ENCODE assay signal across 8 mouse cellular contexts in genomic region chr5:112182775-112183174, GRCm38 (mm10).
A peak's percentile ranks its signal among the peaks of the same experiment; 100 is the strongest.
DNase-seq lines count a peak whose midpoint lies in the region; ATAC-seq and TF ChIP-seq lines count a peak whose summit lies in the region.

No protein-coding gene starts in this region.

- ATAC-seq in liver, embryonic 14.5 days (ENCODE audit: insufficient read depth), result no peak

- 49% methylated on average over 8 of the region's 8 CpGs for WGBS in heart, adult 2 months
- 31% methylated on average over 8 of the region's 8 CpGs for WGBS in liver, embryonic 14.5 days (ENCODE audit: insufficient replicate concordance)

- TF ChIP-seq EP300 in heart, adult 2 months (IDR thresholded peaks at IDR 0.05; ENCODE audit: insufficient read depth, low read depth, low read length), result no peak
- no peak for TF ChIP-seq EP300 in liver, embryonic 14.5 days (IDR thresholded peaks at IDR 0.05; ENCODE audit: low read depth)

- no peaks in the 10 kb centered on the region for H3K36me3 ChIP-seq in heart, adult 2 months (ENCODE audit: control insufficient read depth, insufficient read depth, low read length)
- no peaks in the 10 kb centered on the region for H3K36me3 ChIP-seq in liver, embryonic 14.5 days (replicated peaks; ENCODE audit: control insufficient read depth, insufficient read depth, low read depth)

- peaks cover 1% of the 10 kb centered on the region; the same call in 1 of the 2 replicates for H3K27me3 ChIP-seq in heart, adult 2 months (ENCODE audit: control insufficient read depth, insufficient read depth, low read length)
- H3K27me3 ChIP-seq in liver, embryonic 14.5 days (ENCODE audit: control insufficient read depth, insufficient read depth, low read length), result no peaks in the 10 kb centered on the region; the same call in 1 of the 2 replicates

- no peaks in the 10 kb centered on the region for H3K9me3 ChIP-seq in liver, embryonic 14.5 days (ENCODE audit: control insufficient read depth, low read length)

- H3K4me3 ChIP-seq in heart, adult 2 months, result no peak overlapping the region
- H3K4me3 ChIP-seq in liver, embryonic 14.5 days (ENCODE audit: insufficient read depth in 1 of 2, low read depth in 2 of 2, low read length in 2 of 2), result no peak overlapping the region

- no peak for DNase-seq in heart, adult 2 months
- DNase-seq in heart, postnatal 25 days (ENCODE audit: low spot score), result no peak
- DNase-seq in ovary, postnatal 14 days (ENCODE audit: low spot score), result peak; percentile 13
- DNase-seq in ovary, postnatal 10 days (ENCODE audit: low spot score), result no peak
- DNase-seq in c-Kit-positive CD71-positive TER-119-positive erythroid progenitor cells, embryonic 14.5 days (ENCODE audit: low spot score), result peak; percentile 7
- DNase-seq in liver, embryonic 14.5 days (ENCODE audit: low read depth in 3 of 3, low spot score in 3 of 3), result no peak
- DNase-seq in thymus, postnatal 36 days, result peak; percentile 8 to 16
- no peak for DNase-seq in cerebellum, adult 9-11 months

- H3K79me2 ChIP-seq in heart, adult 2 months (replicated peaks; ENCODE audit: control insufficient read depth, insufficient read depth, low read length), result no peaks in the 10 kb centered on the region

- intact Hi-C loops in heart, adult 2 months (cut with DNase I), result no loop called here
- intact Hi-C loops in heart, postnatal 25 days (cut with DNase I), result no loop called here

- H3K4me1 ChIP-seq in heart, adult 2 months (ENCODE audit: control insufficient read depth, insufficient read depth, low read length), result no peaks in the 10 kb centered on the region
- H3K4me1 ChIP-seq in liver, embryonic 14.5 days (replicated peaks; ENCODE audit: control insufficient read depth in 2 of 2, insufficient read depth in 2 of 2, low read length in 1 of 2), result no peaks in the 10 kb centered on the region

- no peak for TF ChIP-seq POLR2A in heart, adult 2 months (IDR thresholded peaks at IDR 0.05; ENCODE audit: insufficient read depth, low read depth, low read length)

- H3K9ac ChIP-seq in heart, adult 2 months (ENCODE audit: low read depth, low read length), result no peak overlapping the region
- no peak overlapping the region for H3K9ac ChIP-seq in liver, embryonic 14.5 days (replicated peaks)

- TF ChIP-seq CTCF in heart, adult 2 months (IDR thresholded peaks at IDR 0.05), result peak; percentile 64
- peak; percentile 79 for TF ChIP-seq CTCF in liver, embryonic 14.5 days (IDR thresholded peaks at IDR 0.05; ENCODE audit: low read depth)

- H3K27ac ChIP-seq in heart, adult 2 months, result no peak overlapping the region
- H3K27ac ChIP-seq in liver, embryonic 14.5 days, result no peak overlapping the region

- H3K4me2 ChIP-seq in liver, embryonic 14.5 days (ENCODE audit: low read depth), result no peak overlapping the region

Comparison
In these comparisons a context has a peak if more than half of its experiments do, and no peak if none do; other contexts are left out.
1. DNase-seq: peak in ovary, postnatal 14 days (single experiment), c-Kit-positive CD71-positive TER-119-positive erythroid progenitor cells, embryonic 14.5 days (single experiment) and thymus, postnatal 36 days (2 of 2); none in heart, adult 2 months (0 of 2), heart, postnatal 25 days (single experiment), ovary, postnatal 10 days (single experiment), liver, embryonic 14.5 days (0 of 3) and cerebellum, adult 9-11 months (single experiment).